Mouse (Mus musculus): Measurements from ENCODE around the gene Lmo7. TPM values are rescaled to one million over a fixed set of nuclear protein-coding genes. Genes with fewer than 3 reads are reported as not detected.

Gene Lmo7
- polyA plus RNA-seq, 1 experiment from 2014 or later, result 1.6 TPM

DNA sequence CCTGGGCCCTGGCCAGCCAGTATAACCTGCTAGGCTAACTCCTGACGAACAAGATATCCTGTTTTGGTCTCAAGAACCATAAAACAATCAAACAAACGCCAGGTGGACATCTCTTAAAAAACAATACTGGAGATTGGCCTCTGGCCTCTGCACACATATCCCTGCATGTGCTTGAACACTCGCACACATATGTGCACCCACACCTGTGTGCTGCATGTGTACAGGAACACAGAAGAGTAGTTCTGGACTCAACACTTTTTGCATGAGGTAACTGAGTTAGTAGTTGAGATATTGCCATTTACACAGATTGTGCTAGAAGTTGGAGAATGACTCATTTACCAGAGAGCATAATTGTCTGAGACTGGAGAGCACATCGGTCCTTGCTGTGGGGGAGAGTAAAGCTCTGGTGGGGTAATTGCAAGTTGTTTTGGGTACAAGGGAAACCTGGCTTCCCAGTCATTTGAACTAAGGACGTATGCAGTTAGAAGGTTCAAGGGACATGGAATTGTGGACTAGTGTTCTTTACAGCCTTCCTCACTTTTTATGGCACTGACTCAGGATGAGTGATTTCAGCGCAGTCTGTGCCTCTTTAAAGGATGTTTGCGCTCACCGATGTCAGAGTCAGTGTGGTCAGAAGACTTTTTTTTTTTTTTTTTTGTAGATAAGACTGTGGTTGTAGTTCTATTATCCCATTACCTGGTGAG lies 148.7 kb downstream of the Lmo7 start:
- Histone ChIP-seq H3K27ac (no peak overlapping the region), H3K4me2 (replicated peaks) (no peak overlapping the region), H3K4me1 (replicated peaks; ENCODE audit: control insufficient read depth, insufficient read depth, low read length) (no peaks in the 10 kb centered on the region), H3K9me3 (ENCODE audit: control insufficient read depth, low read length) (no peaks in the 10 kb centered on the region), H3K27me3 (ENCODE audit: control insufficient read depth, insufficient read depth, low read length) (no peaks in the 10 kb centered on the region), H3K9ac (no peak overlapping the region), H3K36me3 (replicated peaks; ENCODE audit: control insufficient read depth, insufficient read depth) (no peaks in the 10 kb centered on the region), H3K4me3 (replicated peaks; ENCODE audit: low read length) (no peak overlapping the region)
- 83% methylated on average over 8 of the region's 8 CpGs for WGBS
- ATAC-seq (ENCODE audit: low FRiP score) (no peak), DNase-seq (ENCODE audit: low spot score) (no peak)

DNA sequence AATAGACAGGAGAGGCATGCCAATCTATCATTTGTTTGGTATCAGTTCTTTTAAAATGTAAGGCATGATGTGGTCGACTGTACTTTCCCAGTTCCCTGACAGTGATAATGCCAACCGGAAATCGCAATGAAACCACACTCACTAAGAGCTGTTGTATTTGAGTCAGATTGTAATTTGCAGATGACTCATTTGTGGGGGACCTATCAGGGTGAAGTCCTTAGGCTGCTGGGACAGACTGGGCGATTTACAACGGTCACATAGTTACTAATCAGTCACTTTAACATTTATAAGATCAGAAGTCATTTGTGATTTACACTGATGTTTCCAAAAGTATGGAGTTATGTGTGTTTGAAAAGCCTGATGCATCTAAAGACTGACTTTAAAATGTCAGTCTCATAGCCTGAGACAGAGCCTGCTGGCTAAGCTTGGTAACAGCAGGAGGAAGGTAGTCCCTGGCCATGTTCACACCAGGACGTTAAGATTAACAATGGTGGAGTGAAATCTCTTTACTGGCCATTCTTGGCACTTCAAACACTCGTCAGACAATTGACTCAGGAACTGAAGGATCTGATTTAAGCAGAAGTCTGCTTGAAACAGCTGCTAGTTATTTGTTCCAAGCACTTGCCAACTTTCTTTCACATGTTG lies 149.4 kb downstream of the Lmo7 start:
- Histone ChIP-seq H3K27ac (no peak overlapping the region), H3K9ac (no peak overlapping the region), H3K27me3 (ENCODE audit: control insufficient read depth, insufficient read depth, low read length) (no peaks in the 10 kb centered on the region), H3K4me1 (replicated peaks; ENCODE audit: control insufficient read depth, insufficient read depth, low read length) (no peaks in the 10 kb centered on the region), H3K4me2 (replicated peaks) (no peak overlapping the region), H3K9me3 (ENCODE audit: control insufficient read depth, low read length) (no peaks in the 10 kb centered on the region), H3K4me3 (replicated peaks; ENCODE audit: low read length) (no peak overlapping the region), H3K36me3 (replicated peaks; ENCODE audit: control insufficient read depth, insufficient read depth) (no peaks in the 10 kb centered on the region)
- WGBS, result 47% methylated on average over 7 of the region's 7 CpGs
- no peak for ATAC-seq (ENCODE audit: low FRiP score)
- no peak for DNase-seq (ENCODE audit: low spot score)

DNA sequence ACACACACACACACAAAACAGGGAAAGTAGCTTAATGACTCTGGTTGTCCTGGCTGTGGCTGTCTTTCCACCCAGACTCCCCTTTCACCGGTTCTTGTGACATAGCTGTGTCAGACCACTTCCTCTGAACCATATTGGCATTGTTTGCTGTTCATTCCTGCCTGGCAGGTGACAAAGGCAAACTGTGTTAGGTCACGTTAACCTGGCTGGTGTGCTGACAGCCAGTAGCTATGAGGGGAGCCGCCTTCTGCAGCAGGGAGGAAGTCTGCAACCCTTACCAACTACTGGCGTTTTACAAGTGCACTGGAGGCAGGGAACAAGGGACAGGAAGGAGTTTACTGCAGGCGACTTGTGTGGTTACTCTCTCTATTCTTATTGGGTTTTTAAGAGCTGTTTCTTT lies 153.2 kb downstream of the Lmo7 start:
- no peak for ATAC-seq (ENCODE audit: low FRiP score)
- 54% methylated on average over 5 of the region's 5 CpGs for WGBS
- H3K9me3 ChIP-seq (ENCODE audit: control insufficient read depth, low read length), result no peaks in the 10 kb centered on the region

DNA sequence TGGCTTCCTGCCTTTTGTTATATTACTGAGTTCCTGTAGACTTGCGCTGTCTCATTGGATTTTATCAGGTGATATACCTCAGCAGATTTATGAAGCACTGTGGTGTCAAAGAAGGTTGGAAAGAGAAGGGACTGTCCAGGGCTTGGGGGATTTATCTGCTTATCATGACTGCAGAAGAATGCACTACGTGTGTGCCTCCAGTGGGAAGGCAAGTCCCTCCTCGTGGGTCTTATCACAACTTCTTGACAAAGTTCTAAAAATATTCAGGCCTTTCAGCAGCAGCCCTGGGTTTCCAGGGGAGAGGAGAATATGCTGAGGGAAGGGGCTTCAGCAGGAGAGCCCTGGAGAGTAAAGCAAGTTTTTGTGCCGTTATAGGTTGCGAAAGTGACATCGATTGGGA lies 154.0 kb downstream of the Lmo7 start:
- 90% methylated on average over 6 of the region's 6 CpGs for WGBS
- H3K4me1 ChIP-seq (replicated peaks; ENCODE audit: control insufficient read depth, insufficient read depth, low read length), result no peaks in the 10 kb centered on the region
- DNase-seq (ENCODE audit: low spot score) (no peak), ATAC-seq (ENCODE audit: low FRiP score) (no peak)
- H3K27ac ChIP-seq, result no peak overlapping the region
- no peak overlapping the region for H3K4me2 ChIP-seq (replicated peaks)
- H3K9ac ChIP-seq, result no peak overlapping the region
- H3K36me3 ChIP-seq (replicated peaks; ENCODE audit: control insufficient read depth, insufficient read depth), result no peaks in the 10 kb centered on the region
- H3K27me3 ChIP-seq (ENCODE audit: control insufficient read depth, insufficient read depth, low read length), result no peaks in the 10 kb centered on the region
- H3K4me3 ChIP-seq (replicated peaks; ENCODE audit: low read length), result no peak overlapping the region
- no peaks in the 10 kb centered on the region for H3K9me3 ChIP-seq (ENCODE audit: control insufficient read depth, low read length)

More for the DNA sequence above, 153.2 kb downstream of the Lmo7 start:
- H3K9ac ChIP-seq, result no peak overlapping the region
- no peak for DNase-seq (ENCODE audit: low spot score)
- H3K27ac ChIP-seq, result no peak overlapping the region
- H3K4me2 ChIP-seq (replicated peaks), result no peak overlapping the region
- no peaks in the 10 kb centered on the region for H3K27me3 ChIP-seq (ENCODE audit: control insufficient read depth, insufficient read depth, low read length)
- no peak overlapping the region for H3K4me3 ChIP-seq (replicated peaks; ENCODE audit: low read length)
- H3K36me3 ChIP-seq (replicated peaks; ENCODE audit: control insufficient read depth, insufficient read depth), result no peaks in the 10 kb centered on the region
- no peaks in the 10 kb centered on the region for H3K4me1 ChIP-seq (replicated peaks; ENCODE audit: control insufficient read depth, insufficient read depth, low read length)

DNA sequence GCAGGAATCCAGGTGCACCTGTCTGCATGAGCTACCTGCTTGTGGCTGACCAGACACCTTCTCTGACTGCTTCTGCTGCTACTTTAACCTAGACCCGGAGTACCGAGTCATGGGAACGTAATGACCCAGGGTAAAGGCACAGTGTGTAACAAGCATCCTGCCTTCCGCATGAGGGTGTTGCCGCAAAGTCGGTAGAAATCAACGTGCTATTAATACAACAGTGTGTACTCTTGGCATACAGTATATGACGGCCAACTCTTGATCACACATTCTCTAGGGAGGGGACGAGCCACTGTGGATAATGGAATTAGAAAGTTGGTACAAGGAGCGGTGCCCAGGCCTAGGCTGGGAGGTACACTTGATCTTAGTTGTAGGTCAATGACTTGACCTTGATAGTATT lies 156.6 kb downstream of the Lmo7 start:
- WGBS, result 97% methylated on average over 10 of the region's 10 CpGs
- H3K36me3 ChIP-seq (replicated peaks; ENCODE audit: control insufficient read depth, insufficient read depth), result no peaks in the 10 kb centered on the region
- H3K4me2 ChIP-seq (replicated peaks), result no peak overlapping the region
- DNase-seq (ENCODE audit: low spot score) (no peak), ATAC-seq (ENCODE audit: low FRiP score) (no peak)
- no peaks in the 10 kb centered on the region for H3K9me3 ChIP-seq (ENCODE audit: control insufficient read depth, low read length)
- H3K9ac ChIP-seq, result no peak overlapping the region
- no peaks in the 10 kb centered on the region for H3K27me3 ChIP-seq (ENCODE audit: control insufficient read depth, insufficient read depth, low read length)
- H3K4me3 ChIP-seq (replicated peaks; ENCODE audit: low read length), result no peak overlapping the region
- H3K27ac ChIP-seq, result no peak overlapping the region
- H3K4me1 ChIP-seq (replicated peaks; ENCODE audit: control insufficient read depth, insufficient read depth, low read length), result no peaks in the 10 kb centered on the region

DNA sequence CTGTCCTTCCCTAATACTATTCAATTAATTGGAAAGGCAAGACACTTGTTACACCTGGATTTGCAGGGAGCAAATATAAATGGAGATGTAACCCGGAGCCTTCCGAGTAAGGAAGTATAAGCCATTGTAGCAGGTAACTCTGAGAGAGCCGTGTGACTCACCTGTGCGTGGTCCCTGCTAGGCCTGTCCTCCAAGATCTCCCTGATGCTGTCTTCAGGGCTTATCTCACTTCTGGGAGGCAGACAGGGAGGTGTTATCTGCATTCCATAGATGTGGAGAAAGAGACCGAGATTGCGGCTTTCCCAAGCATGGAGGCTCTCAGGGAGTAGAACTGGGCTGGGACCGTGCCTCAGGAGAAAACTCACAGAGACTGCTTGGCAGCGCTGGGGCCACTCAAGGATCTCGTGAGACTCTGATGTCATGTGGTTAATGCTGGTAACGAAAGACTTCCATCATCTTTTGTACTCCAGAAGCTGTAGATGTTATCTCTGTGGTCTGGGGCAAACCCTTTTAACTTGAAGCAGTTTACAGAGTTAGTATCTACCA lies 162.2 kb downstream of the Lmo7 start:
- H3K9ac ChIP-seq, result no peak overlapping the region
- H3K4me2 ChIP-seq (replicated peaks), result no peak overlapping the region
- no peak for DNase-seq (ENCODE audit: low spot score)
- H3K4me1 ChIP-seq (replicated peaks; ENCODE audit: control insufficient read depth, insufficient read depth, low read length), result no peaks in the 10 kb centered on the region
- WGBS, result 91% methylated on average over 10 of the region's 10 CpGs
- H3K27me3 ChIP-seq (ENCODE audit: control insufficient read depth, insufficient read depth, low read length), result no peaks in the 10 kb centered on the region
- no peak overlapping the region for H3K27ac ChIP-seq
- ATAC-seq (ENCODE audit: low FRiP score), result no peak
- H3K36me3 ChIP-seq (replicated peaks; ENCODE audit: control insufficient read depth, insufficient read depth), result no peaks in the 10 kb centered on the region
- H3K4me3 ChIP-seq (replicated peaks; ENCODE audit: low read length), result no peak overlapping the region
- no peaks in the 10 kb centered on the region for H3K9me3 ChIP-seq (ENCODE audit: control insufficient read depth, low read length)

DNA sequence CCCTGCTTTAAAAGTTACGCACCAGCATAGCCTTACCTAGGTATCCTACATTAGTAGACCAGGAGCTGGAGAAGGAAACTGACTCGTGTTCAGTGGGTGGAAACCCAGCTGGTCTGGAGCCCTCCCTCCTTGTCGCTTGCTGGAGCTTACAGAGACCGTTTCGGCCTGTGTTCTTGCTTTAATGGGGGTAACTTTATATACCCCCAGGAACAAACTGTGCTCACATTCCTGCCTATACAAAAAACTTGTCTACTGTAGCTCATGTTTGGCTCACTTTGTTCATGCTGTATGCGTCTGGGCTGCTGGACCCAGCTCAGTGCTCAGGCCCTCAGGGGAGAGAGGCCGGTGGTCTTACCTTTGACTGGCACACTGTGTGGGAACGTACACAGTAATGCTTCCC lies 162.7 kb downstream of the Lmo7 start:
- DNase-seq (ENCODE audit: low spot score) (no peak), ATAC-seq (ENCODE audit: low FRiP score) (no peak)
- Histone ChIP-seq H3K36me3 (replicated peaks; ENCODE audit: control insufficient read depth, insufficient read depth) (no peaks in the 10 kb centered on the region), H3K4me1 (replicated peaks; ENCODE audit: control insufficient read depth, insufficient read depth, low read length) (no peaks in the 10 kb centered on the region), H3K4me3 (replicated peaks; ENCODE audit: low read length) (no peak overlapping the region), H3K27me3 (ENCODE audit: control insufficient read depth, insufficient read depth, low read length) (no peaks in the 10 kb centered on the region), H3K9me3 (ENCODE audit: control insufficient read depth, low read length) (no peaks in the 10 kb centered on the region), H3K27ac (no peak overlapping the region), H3K4me2 (replicated peaks) (no peak overlapping the region), H3K9ac (no peak overlapping the region)
- 89% methylated on average over 8 of the region's 8 CpGs for WGBS

DNA sequence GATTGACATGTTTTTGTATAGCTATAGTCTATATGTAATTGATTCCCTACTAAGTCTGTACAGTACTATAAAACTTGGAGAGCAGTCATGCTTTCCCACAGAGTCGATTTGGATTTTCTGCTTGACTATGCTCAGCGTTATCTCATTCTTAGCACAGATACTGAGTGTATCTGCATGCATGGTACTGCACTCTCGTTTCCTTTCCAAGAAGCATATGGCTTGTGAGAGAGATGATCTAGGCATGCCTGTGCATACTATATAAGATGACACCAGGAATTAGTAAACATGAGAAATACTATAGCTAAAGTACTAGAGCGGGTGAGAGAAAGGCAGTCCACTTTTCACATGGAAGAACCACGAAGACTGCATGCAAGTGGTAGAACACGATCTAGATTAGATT lies 163.5 kb downstream of the Lmo7 start:
- DNase-seq (ENCODE audit: low spot score), result no peak
- 93% methylated on average over 6 of the region's 6 CpGs for WGBS

DNA sequence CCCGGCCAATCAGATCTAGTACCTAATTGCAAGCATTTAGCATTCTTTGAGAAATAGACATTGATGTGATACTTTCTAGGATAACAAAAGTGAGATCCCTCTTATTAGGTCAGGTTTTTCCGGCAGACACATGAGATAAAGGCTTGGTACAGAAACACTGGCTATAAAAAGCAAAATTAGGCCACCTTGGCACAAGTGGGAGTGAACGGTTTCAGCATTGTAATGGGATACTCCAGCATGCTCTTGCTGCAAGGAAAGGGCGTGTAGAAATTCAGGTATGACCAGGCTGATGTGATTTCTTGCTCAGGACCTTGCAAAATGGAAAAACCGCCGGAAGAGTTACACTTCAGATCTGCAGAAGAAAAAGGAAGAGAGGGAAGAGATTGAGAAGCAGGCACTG lies 168.5 kb downstream of the Lmo7 start:
- Histone ChIP-seq H3K27me3 (ENCODE audit: control insufficient read depth, insufficient read depth, low read length) (no peaks in the 10 kb centered on the region), H3K9ac (no peak overlapping the region), H3K4me3 (replicated peaks; ENCODE audit: low read length) (no peak overlapping the region), H3K4me1 (replicated peaks; ENCODE audit: control insufficient read depth, insufficient read depth, low read length) (no peaks in the 10 kb centered on the region), H3K27ac (no peak overlapping the region), H3K4me2 (replicated peaks) (no peak overlapping the region), H3K36me3 (replicated peaks; ENCODE audit: control insufficient read depth, insufficient read depth) (no peaks in the 10 kb centered on the region), H3K9me3 (ENCODE audit: control insufficient read depth, low read length) (no peaks in the 10 kb centered on the region)
- no peak for ATAC-seq (ENCODE audit: low FRiP score)
- 89% methylated on average over 6 of the region's 6 CpGs for WGBS
- no peak for DNase-seq (ENCODE audit: low spot score)

More for the DNA sequence above, 163.5 kb downstream of the Lmo7 start:
- H3K27me3 ChIP-seq (ENCODE audit: control insufficient read depth, insufficient read depth, low read length), result no peaks in the 10 kb centered on the region
- H3K4me3 ChIP-seq (replicated peaks; ENCODE audit: low read length), result no peak overlapping the region
- ATAC-seq (ENCODE audit: low FRiP score), result no peak
- H3K9me3 ChIP-seq (ENCODE audit: control insufficient read depth, low read length), result no peaks in the 10 kb centered on the region
- H3K27ac ChIP-seq, result no peak overlapping the region
- no peaks in the 10 kb centered on the region for H3K4me1 ChIP-seq (replicated peaks; ENCODE audit: control insufficient read depth, insufficient read depth, low read length)
- no peaks in the 10 kb centered on the region for H3K36me3 ChIP-seq (replicated peaks; ENCODE audit: control insufficient read depth, insufficient read depth)
- no peak overlapping the region for H3K9ac ChIP-seq
- H3K4me2 ChIP-seq (replicated peaks), result no peak overlapping the region
